Mouse (Mus musculus) liver, embryonic 13.5 days (tissue): ENCODE measurements around the gene Fancc. TPM values are rescaled to one million over a fixed set of nuclear protein-coding genes. Genes with fewer than 3 reads are reported as not detected.

ENCODE experiments used
- ATAC-seq: fragments of 200-750 bp; cut with Nextera tagmentation; 2 replicates; pipeline ENCODE4 v1.8.0; 2017; ENCODE audit warnings: low read depth, mild to moderate bottlenecking, moderate number of reproducible peaks, moderate library complexity
- DNase-seq: peaks from one replicate; pipeline ENCODE4 v3.0.0; 2022
- H3K27ac ChIP-seq: fragments of 300-500 bp; sonication (generic); 2 replicates; pipeline ENCODE4 v1.5.1; 2015; ENCODE audit warnings: moderate library complexity, mild to moderate bottlenecking, inconsistent platforms
- H3K27me3 ChIP-seq: fragments of 300-500 bp; sonication (generic); 2 replicates; pipeline ENCODE4 v1.6.1; 2015; ENCODE audit warnings: mild to moderate bottlenecking, inconsistent platforms
- H3K36me3 ChIP-seq: fragments of 300-500 bp; sonication (generic); 2 replicates; pipeline ENCODE4 v1.6.1; 2015; ENCODE audit warnings: mild to moderate bottlenecking, inconsistent platforms
- H3K4me1 ChIP-seq: fragments of 300-500 bp; sonication (generic); replicated peaks from 2 replicates; pipeline ENCODE4 v1.6.1; 2015; ENCODE audit warnings: inconsistent platforms
- H3K4me2 ChIP-seq: fragments of 300-500 bp; sonication (generic); 2 replicates; pipeline ENCODE4 v1.6.1; 2015; ENCODE audit warnings: inconsistent platforms, mild to moderate bottlenecking, moderate library complexity
- H3K4me3 ChIP-seq: fragments of 300-500 bp; sonication (generic); replicated peaks from 2 replicates; pipeline ENCODE4 v1.5.1; 2015; ENCODE audit warnings: mild to moderate bottlenecking, inconsistent platforms
- H3K9ac ChIP-seq: fragments of 300-500 bp; sonication (generic); 2 replicates; pipeline ENCODE4 v1.6.1; 2015; ENCODE audit warnings: mild to moderate bottlenecking, inconsistent platforms
- H3K9me3 ChIP-seq: fragments of 300-500 bp; sonication (generic); replicated peaks from 2 replicates; pipeline ENCODE4 v1.6.1; 2016; ENCODE audit warnings: inconsistent platforms
- WGBS: fragments of 180-500 bp; shearing (Covaris S2); methylation state at CpG from one replicate; pipeline ENCODE4 v1.1.7; 2015; ENCODE audit not compliant: insufficient replicate concordance; 5-methylcytosine and 5-hydroxymethylcytosine counted together
- polyA plus RNA-seq: library from polyadenylated mRNA; unstranded; fragments of >200 nt; fragmentation: Nextera tagmentation; extraction: Ambion mirVana; gene quantifications from 2 replicates; pipeline ENCODE4 v1.2.1, GENCODE M21; 2015

The Fancc gene
- polyA plus RNA-seq, 1 experiment from 2014 or later, result 9.2 TPM

- no peak overlapping the region for H3K4me3 ChIP-seq
- no peaks in the 10 kb centered on the region for H3K36me3 ChIP-seq
- no peak for ATAC-seq
- DNase-seq, result no peak
- no peak overlapping the region for H3K9ac ChIP-seq
- H3K9me3 ChIP-seq, result no peaks in the 10 kb centered on the region
- no peaks in the 10 kb centered on the region for H3K27me3 ChIP-seq
- H3K4me1 ChIP-seq, result peaks cover 1% of the 10 kb centered on the region; the same call in 1 of the 2 replicates
- 88% methylated on average over 3 of the region's 3 CpGs for WGBS
- H3K27ac ChIP-seq, result no peak overlapping the region
- H3K4me2 ChIP-seq, result no peak overlapping the region
These were observed 152.6 kb downstream of the Fancc start for GRCm38 (mm10) chr13:63344481-63344880.

- Histone ChIP-seq H3K27ac (no peak overlapping the region), H3K4me2 (no peak overlapping the region), H3K36me3 (no peaks in the 10 kb centered on the region), H3K4me3 (no peak overlapping the region), H3K4me1 (peaks cover 4% of the 10 kb centered on the region), H3K27me3 (no peaks in the 10 kb centered on the region), H3K9ac (no peak overlapping the region), H3K9me3 (no peaks in the 10 kb centered on the region)
- DNase-seq (no peak), ATAC-seq (no peak)
- whole genome bisulfite sequencing, result 73% methylated on average over 2 of the region's 2 CpGs
These were observed 154.3 kb downstream of the Fancc start for GRCm38 (mm10) chr13:63342781-63343180.

- H3K9me3 ChIP-seq, result no peaks in the 10 kb centered on the region
- 83% methylated on average over 4 of the region's 4 CpGs for WGBS
- no peak overlapping the region for H3K4me2 ChIP-seq
- H3K9ac ChIP-seq, result no peak overlapping the region
- ATAC-seq (no peak), DNase-seq (no peak)
- H3K36me3 ChIP-seq, result no peaks in the 10 kb centered on the region
- H3K4me1 ChIP-seq, result peaks cover 17% of the 10 kb centered on the region
- no peaks in the 10 kb centered on the region for H3K27me3 ChIP-seq
- no peak overlapping the region for H3K27ac ChIP-seq
- no peak overlapping the region for H3K4me3 ChIP-seq
These were observed 157.1 kb downstream of the Fancc start for GRCm38 (mm10) chr13:63339946-63340345.

GRCm38 (mm10) chr13:63337239-63337960, 159.7 kb downstream of the Fancc start:
- WGBS, result 73% methylated on average over 8 of the region's 8 CpGs
- H3K27ac ChIP-seq, result no peak overlapping the region
- no peak overlapping the region for H3K9ac ChIP-seq
- no peaks in the 10 kb centered on the region for H3K9me3 ChIP-seq
- no peak for ATAC-seq
- no peaks in the 10 kb centered on the region for H3K36me3 ChIP-seq
- no peak for DNase-seq
- H3K27me3 ChIP-seq, result no peaks in the 10 kb centered on the region
- H3K4me2 ChIP-seq, result no peak overlapping the region
- no peak overlapping the region for H3K4me3 ChIP-seq
- H3K4me1 ChIP-seq, result peaks cover 17% of the 10 kb centered on the region

- H3K9ac ChIP-seq, result no peak overlapping the region
- H3K27ac ChIP-seq, result no peak overlapping the region
- H3K4me2 ChIP-seq, result no peak overlapping the region
- peaks cover 17% of the 10 kb centered on the region for H3K4me1 ChIP-seq
- DNase-seq (no peak), ATAC-seq (no peak)
- no peaks in the 10 kb centered on the region for H3K36me3 ChIP-seq
- H3K9me3 ChIP-seq, result no peaks in the 10 kb centered on the region
- H3K27me3 ChIP-seq, result no peaks in the 10 kb centered on the region
- 80% methylated on average over 7 of the region's 7 CpGs for WGBS
- H3K4me3 ChIP-seq, result no peak overlapping the region
These were observed 160.7 kb downstream of the Fancc start for GRCm38 (mm10) chr13:63336335-63336734.

DNA sequence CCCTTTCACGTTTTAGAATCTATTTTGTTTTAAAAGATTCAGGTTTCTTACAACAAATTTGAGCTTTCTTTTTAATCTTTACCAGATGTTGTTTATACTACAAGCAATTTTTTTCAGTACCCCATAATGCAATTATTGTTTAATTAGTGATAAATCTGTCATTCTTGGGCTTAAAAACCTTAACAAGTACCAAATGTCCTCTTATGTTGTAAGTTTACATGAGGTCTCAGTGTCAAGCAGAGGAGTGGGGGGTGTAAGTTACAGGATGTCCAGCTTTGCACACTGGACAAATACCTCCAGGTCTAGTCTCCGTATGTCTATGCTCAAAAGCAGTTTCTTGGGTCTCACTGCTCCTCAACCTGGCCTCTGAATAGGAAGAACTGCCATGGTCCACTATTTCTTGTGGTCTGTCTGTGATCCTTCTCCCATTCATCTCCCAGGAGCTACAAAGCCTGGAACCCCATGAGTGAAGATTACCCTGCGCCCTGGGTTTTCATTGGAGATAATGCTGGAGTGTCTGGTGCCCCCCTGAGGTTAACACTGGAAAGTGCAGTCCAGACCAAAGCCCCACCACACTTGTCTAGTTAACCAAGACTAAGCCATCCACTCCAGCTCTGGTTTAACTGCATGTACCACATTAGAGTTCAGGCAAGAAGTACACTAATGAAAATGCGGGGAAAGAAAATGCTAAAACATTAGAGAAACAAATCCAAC, 161.5 kb downstream of the Fancc start:
- DNase-seq, result no peak
- Histone ChIP-seq H3K9me3 (no peaks in the 10 kb centered on the region), H3K4me2 (no peak overlapping the region), H3K4me3 (no peak overlapping the region), H3K9ac (no peak overlapping the region), H3K27me3 (no peaks in the 10 kb centered on the region), H3K27ac (no peak overlapping the region), H3K36me3 (no peaks in the 10 kb centered on the region), H3K4me1 (peaks cover 17% of the 10 kb centered on the region)
- ATAC-seq, result no peak
- WGBS, result 57% methylated on average over 4 of the region's 4 CpGs

DNA sequence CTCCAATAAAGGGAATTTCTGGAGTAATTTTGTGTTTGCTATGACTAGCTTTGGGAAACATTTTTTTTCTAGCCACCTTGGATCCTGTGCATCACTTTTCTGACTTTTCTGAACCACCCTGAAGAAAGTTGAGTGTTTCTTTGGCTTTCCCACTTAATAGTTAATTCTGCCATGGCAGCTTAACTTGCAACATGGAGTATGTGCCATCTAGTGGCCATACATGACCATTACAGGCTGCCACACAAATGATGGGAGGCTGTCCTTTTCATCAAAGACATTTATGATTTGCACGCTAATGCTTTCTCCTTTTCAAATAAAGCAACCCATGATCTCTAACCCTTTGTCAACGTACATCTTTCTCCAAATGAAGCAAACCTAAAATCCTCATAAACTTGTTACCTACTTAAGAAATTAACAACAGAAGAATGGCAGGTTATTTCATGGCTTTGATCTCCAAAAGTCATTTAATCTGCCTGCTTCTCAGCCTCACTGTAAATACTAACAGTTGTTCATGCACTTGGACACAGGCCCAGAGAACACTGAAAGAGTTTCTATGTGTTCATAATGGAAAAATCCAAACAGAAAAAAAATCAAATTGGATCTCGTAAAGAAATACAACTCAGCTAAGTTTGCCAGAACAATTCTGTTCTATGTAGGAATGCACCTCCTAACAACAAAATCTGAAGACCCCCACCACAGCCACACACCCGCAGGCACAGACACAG, 164.3 kb downstream of the Fancc start:
- 39% methylated on average over 4 of the region's 4 CpGs for WGBS
- Histone ChIP-seq H3K27ac (no peak overlapping the region), H3K36me3 (0 out of 2 replicates have a peak, but pooled peaks cover 7% of the 10 kb centered on the region), H3K27me3 (no peaks in the 10 kb centered on the region), H3K9me3 (no peaks in the 10 kb centered on the region), H3K4me2 (no peak overlapping the region), H3K4me3 (no peak overlapping the region), H3K4me1 (peaks cover 12% of the 10 kb centered on the region; the same call in 1 of the 2 replicates), H3K9ac (no peak overlapping the region)
- ATAC-seq, result no peak
- DNase-seq, result no peak

DNA sequence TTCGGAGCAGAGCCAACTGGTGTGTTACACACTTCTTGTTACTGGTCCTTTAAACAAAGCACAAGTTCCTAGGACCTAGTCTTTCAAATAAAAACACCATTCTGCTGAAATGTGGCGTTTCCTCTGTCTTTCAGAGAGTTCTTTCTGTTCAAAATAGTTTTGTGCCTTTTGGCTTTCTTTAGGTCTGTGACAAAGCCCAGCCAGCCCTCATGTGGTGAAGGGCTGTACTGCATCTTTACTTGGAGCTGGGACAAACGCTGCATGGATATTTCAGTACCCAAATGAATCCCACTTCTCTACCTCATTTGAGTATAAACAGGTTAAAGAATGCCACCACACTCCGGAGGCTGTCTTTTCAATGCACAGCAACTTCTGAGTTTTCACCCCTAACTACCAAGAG, 165.7 kb downstream of the Fancc start:
- Histone ChIP-seq H3K36me3 (0 out of 2 replicates have a peak, but pooled peaks cover 7% of the 10 kb centered on the region), H3K9me3 (no peaks in the 10 kb centered on the region), H3K4me1 (0 out of 2 replicates have a peak, but pooled peaks cover 3% of the 10 kb centered on the region), H3K4me2 (no peak overlapping the region), H3K27ac (no peak overlapping the region), H3K4me3 (no peak overlapping the region), H3K9ac (no peak overlapping the region), H3K27me3 (no peaks in the 10 kb centered on the region)
- DNase-seq, result no peak
- 46% methylated on average over 4 of the region's 4 CpGs for WGBS
- no peak for ATAC-seq

- H3K27ac ChIP-seq, result no peak overlapping the region
- no peak overlapping the region for H3K4me3 ChIP-seq
- ATAC-seq (no peak), DNase-seq (no peak)
- 71% methylated on average over 9 of the region's 9 CpGs for WGBS
- H3K4me2 ChIP-seq, result no peak overlapping the region
- no peaks in the 10 kb centered on the region for H3K9me3 ChIP-seq
- H3K9ac ChIP-seq, result no peak overlapping the region
- H3K36me3 ChIP-seq, result 0 out of 2 replicates have a peak, but pooled peaks cover 7% of the 10 kb centered on the region
- peaks cover 7% of the 10 kb centered on the region for H3K4me1 ChIP-seq
- H3K27me3 ChIP-seq, result no peaks in the 10 kb centered on the region
These were observed 166.7 kb downstream of the Fancc start for GRCm38 (mm10) chr13:63330236-63330860.

DNA sequence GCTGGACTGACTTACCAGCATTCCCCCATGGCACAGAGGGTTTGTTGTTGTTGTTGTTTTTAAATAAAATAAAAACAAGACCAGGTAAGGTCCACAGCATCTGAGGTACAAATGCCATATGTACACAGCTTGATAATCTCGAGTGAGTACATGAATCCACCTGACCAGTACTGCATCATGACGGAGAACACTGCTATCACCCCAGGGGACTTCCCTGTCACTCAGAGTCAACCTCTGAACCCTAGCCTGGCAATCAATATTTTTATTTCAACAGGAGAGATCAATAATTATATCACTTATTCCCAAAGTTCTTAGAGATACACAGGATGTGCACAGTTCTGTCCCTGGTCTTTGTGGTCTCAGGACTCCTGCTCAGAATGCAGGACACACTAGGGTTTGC, 171.1 kb downstream of the Fancc start:
- Histone ChIP-seq H3K27me3 (no peaks in the 10 kb centered on the region), H3K4me2 (no peak overlapping the region), H3K4me3 (no peak overlapping the region), H3K27ac (no peak overlapping the region), H3K9me3 (no peaks in the 10 kb centered on the region), H3K9ac (no peak overlapping the region), H3K36me3 (0 out of 2 replicates have a peak, but pooled peaks cover 10% of the 10 kb centered on the region), H3K4me1 (peaks cover 31% of the 10 kb centered on the region)
- ATAC-seq (no peak), DNase-seq (no peak)
- WGBS, result 57% methylated on average over 2 of the region's 2 CpGs
